Mouse (Mus musculus) lung, embryonic 16.5 days (tissue): ENCODE results near the gene Sumo1. TPM values are rescaled to one million over a fixed set of nuclear protein-coding genes. Genes with fewer than 3 reads are reported as not detected.

ENCODE experiments used
- ATAC-seq: fragments of 200-750 bp; cut with Nextera tagmentation; 2 replicates; pipeline ENCODE4 v1.8.0; 2017; ENCODE audit warnings: low read depth, mild to moderate bottlenecking, moderate library complexity
- H3K27ac ChIP-seq: fragments of 300-500 bp; sonication (generic); 2 replicates; pipeline ENCODE4 v1.5.1; 2014; ENCODE audit warnings: mild to moderate bottlenecking, control low read depth, low read length
- H3K27me3 ChIP-seq: fragments of 300-500 bp; sonication (generic); 2 replicates; pipeline ENCODE4 v1.6.1; 2014; ENCODE audit warnings: low read depth, low read length, mixed read lengths; ENCODE audit not compliant: control insufficient read depth, insufficient read depth
- H3K36me3 ChIP-seq: fragments of 300-500 bp; sonication (generic); 2 replicates; pipeline ENCODE4 v1.6.1; 2014; ENCODE audit warnings: low read length; ENCODE audit not compliant: control insufficient read depth, insufficient read depth
- H3K4me1 ChIP-seq: fragments of 300-500 bp; sonication (generic); replicated peaks from 2 replicates; pipeline ENCODE4 v1.6.1; 2014; ENCODE audit warnings: low read length, mixed read lengths; ENCODE audit not compliant: control insufficient read depth, insufficient read depth
- H3K4me2 ChIP-seq: fragments of 300-500 bp; sonication (generic); 2 replicates; pipeline ENCODE4 v1.6.1; 2014; ENCODE audit warnings: low read depth, low read length, control low read depth
- H3K4me3 ChIP-seq: fragments of 300-500 bp; sonication (generic); 2 replicates; pipeline ENCODE4 v1.5.1; 2014; ENCODE audit warnings: mild to moderate bottlenecking, low read length, control low read depth
- H3K9ac ChIP-seq: fragments of 300-500 bp; sonication (generic); 2 replicates; pipeline ENCODE4 v1.6.1; 2014; ENCODE audit warnings: low read length, control low read depth
- H3K9me3 ChIP-seq: fragments of 300-500 bp; sonication (generic); 2 replicates; pipeline ENCODE4 v1.6.1; 2016; ENCODE audit warnings: low read length; ENCODE audit not compliant: control insufficient read depth
- WGBS: fragments of 180-500 bp; shearing (Covaris S2); extraction: QIAGEN DNeasy Blood & Tissue Kit; methylation state at CpG from one replicate; pipeline ENCODE4 v1.1.7; 2014; 5-methylcytosine and 5-hydroxymethylcytosine counted together
- polyA plus RNA-seq: library from polyadenylated mRNA; unstranded; fragments of >200 nt; fragmentation: Nextera tagmentation; extraction: Ambion mirVana; gene quantifications from 2 replicates; pipeline ENCODE4 v1.2.1, GENCODE M21; 2015

The Sumo1 gene
- polyA plus RNA-seq, 1 experiment from 2014 or later: 366 TPM

GRCm38 (mm10) chr1:59573843-59574242 is 96.8 kb downstream of the Sumo1 start:
- H3K27me3 ChIP-seq: no peaks in the 10 kb centered on the region
- WGBS: 82% methylated on average over 3 of the region's 3 CpGs
- no peak overlapping the region for H3K9ac ChIP-seq
- ATAC-seq: no peak
- H3K36me3 ChIP-seq: no peaks in the 10 kb centered on the region
- H3K4me1 ChIP-seq: peaks cover 3% of the 10 kb centered on the region
- H3K27ac ChIP-seq: no peak overlapping the region
- no peaks in the 10 kb centered on the region for H3K9me3 ChIP-seq
- H3K4me2 ChIP-seq: no peak overlapping the region
- no peak overlapping the region for H3K4me3 ChIP-seq

- Histone ChIP-seq H3K27ac (no peak overlapping the region), H3K36me3 (no peaks in the 10 kb centered on the region)
- no peak for ATAC-seq
These were observed 99.1 kb downstream of the Sumo1 start for GRCm38 (mm10) chr1:59571502-59571901.

GRCm38 (mm10) chr1:59570767-59571166 is 99.9 kb downstream of the Sumo1 start:
- H3K4me3 ChIP-seq: no peak overlapping the region
- H3K27ac ChIP-seq: no peak overlapping the region
- H3K36me3 ChIP-seq: no peaks in the 10 kb centered on the region
- H3K9ac ChIP-seq: no peak overlapping the region
- no peaks in the 10 kb centered on the region for H3K9me3 ChIP-seq
- H3K4me1 ChIP-seq: peaks cover 2% of the 10 kb centered on the region; the same call in 1 of the 2 replicates
- no peaks in the 10 kb centered on the region for H3K27me3 ChIP-seq
- no peak overlapping the region for H3K4me2 ChIP-seq
- WGBS: 55% methylated on average over 4 of the region's 4 CpGs
- ATAC-seq: no peak

More at GRCm38 (mm10) chr1:59571502-59571901, 99.1 kb downstream of the Sumo1 start:
- H3K4me1 ChIP-seq: peaks cover 2% of the 10 kb centered on the region; the same call in 1 of the 2 replicates
- WGBS: 80% methylated on average over 3 of the region's 3 CpGs
- H3K4me2 ChIP-seq: no peak overlapping the region
- H3K27me3 ChIP-seq: no peaks in the 10 kb centered on the region
- no peak overlapping the region for H3K4me3 ChIP-seq
- no peaks in the 10 kb centered on the region for H3K9me3 ChIP-seq
- no peak overlapping the region for H3K9ac ChIP-seq

DNA sequence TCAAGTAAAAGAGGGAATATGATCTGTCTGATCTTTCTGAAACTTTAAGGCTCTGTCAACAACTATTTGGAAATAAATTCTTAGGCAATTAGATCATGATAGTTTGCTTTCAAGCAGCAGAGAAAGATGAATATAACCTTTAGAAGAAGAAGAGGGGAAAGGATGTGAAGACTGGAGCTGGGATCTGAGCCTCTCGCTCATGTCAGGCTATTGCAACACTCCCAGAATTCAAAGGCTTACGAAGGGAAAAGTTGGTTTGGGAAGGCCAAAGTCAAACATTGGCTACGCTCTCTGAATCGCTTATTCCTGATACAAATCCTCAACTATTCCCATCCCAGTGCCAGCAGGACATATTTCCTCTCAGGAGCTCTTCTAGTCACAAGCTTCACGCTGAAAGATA is 101.3 kb downstream of the Sumo1 start:
- Histone ChIP-seq H3K27ac (no peak overlapping the region), H3K4me1 (no peaks in the 10 kb centered on the region; the same call in 1 of the 2 replicates), H3K4me2 (no peak overlapping the region), H3K9ac (no peak overlapping the region), H3K27me3 (no peaks in the 10 kb centered on the region), H3K9me3 (no peaks in the 10 kb centered on the region), H3K4me3 (no peak overlapping the region), H3K36me3 (no peaks in the 10 kb centered on the region)
- 75% methylated on average over 5 of the region's 5 CpGs for WGBS
- ATAC-seq: no peak

DNA sequence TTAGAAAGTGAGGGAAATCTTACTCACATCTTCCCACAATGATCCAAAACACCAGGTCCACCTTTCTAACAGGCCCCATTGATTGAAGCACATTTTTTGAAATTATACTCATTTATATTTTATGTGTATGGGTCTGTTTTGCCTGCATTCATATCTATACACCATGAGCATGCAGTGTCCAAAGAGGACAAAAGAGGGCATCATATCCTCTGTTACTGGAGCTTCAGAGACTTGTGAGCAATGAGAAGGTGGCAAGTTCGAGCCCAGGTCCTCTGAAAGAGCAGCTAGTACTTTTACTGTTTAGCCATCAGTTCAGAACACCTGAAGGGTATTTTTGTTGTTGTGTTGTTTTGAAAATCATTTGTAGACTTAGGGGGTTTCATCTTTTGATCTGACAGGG is 102.4 kb downstream of the Sumo1 start:
- H3K4me3 ChIP-seq: no peak overlapping the region
- no peaks in the 10 kb centered on the region for H3K36me3 ChIP-seq
- H3K4me2 ChIP-seq: no peak overlapping the region
- 90% methylated on average over 1 of the region's 1 CpGs for WGBS
- H3K9ac ChIP-seq: no peak overlapping the region
- H3K9me3 ChIP-seq: no peaks in the 10 kb centered on the region; the same call in 1 of the 2 replicates
- H3K27ac ChIP-seq: no peak overlapping the region
- H3K27me3 ChIP-seq: no peaks in the 10 kb centered on the region
- H3K4me1 ChIP-seq: no peaks in the 10 kb centered on the region; the same call in 1 of the 2 replicates
- ATAC-seq: no peak

GRCm38 (mm10) chr1:59567521-59567920 is 103.1 kb downstream of the Sumo1 start:
- Histone ChIP-seq H3K4me2 (no peak overlapping the region), H3K27me3 (no peaks in the 10 kb centered on the region), H3K36me3 (no peaks in the 10 kb centered on the region), H3K27ac (no peak overlapping the region), H3K9me3 (peaks cover 3% of the 10 kb centered on the region; the same call in 1 of the 2 replicates), H3K4me1 (no peaks in the 10 kb centered on the region; the same call in 1 of the 2 replicates), H3K4me3 (no peak overlapping the region), H3K9ac (no peak overlapping the region)
- 82% methylated on average over 4 of the region's 4 CpGs for WGBS
- ATAC-seq: no peak

DNA sequence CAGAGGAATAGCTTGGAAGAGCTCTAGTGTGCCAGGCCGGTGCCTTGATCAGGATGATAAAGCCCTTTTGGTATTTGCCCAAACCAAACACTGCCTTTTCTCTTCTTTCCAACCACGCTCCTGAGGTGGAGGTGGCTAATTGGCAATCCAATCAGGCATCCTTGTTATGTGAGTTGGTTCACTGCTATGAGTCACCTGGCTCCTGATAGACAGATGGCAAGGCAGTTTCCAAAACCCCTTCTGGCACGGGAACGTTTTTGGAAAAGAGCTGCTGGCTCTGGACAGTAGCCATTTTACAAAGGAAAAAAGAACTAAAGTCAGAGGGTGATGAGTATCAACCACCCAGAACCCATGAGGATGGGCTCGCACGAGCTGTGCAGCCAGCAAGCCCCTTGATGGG is 103.7 kb downstream of the Sumo1 start:
- Histone ChIP-seq H3K4me3 (no peak overlapping the region), H3K27ac (no peak overlapping the region), H3K27me3 (no peaks in the 10 kb centered on the region), H3K9me3 (peaks cover 3% of the 10 kb centered on the region; the same call in 1 of the 2 replicates), H3K36me3 (no peaks in the 10 kb centered on the region), H3K4me2 (no peak overlapping the region), H3K9ac (no peak overlapping the region), H3K4me1 (no peaks in the 10 kb centered on the region; the same call in 1 of the 2 replicates)
- 53% methylated on average over 6 of the region's 6 CpGs for WGBS
- no peak for ATAC-seq

- Histone ChIP-seq H3K9me3 (peaks cover 3% of the 10 kb centered on the region; the same call in 1 of the 2 replicates), H3K27me3 (no peaks in the 10 kb centered on the region), H3K9ac (no peak overlapping the region), H3K4me2 (no peak overlapping the region), H3K4me3 (no peak overlapping the region), H3K27ac (no peak overlapping the region), H3K36me3 (no peaks in the 10 kb centered on the region), H3K4me1 (no peaks in the 10 kb centered on the region; the same call in 1 of the 2 replicates)
- ATAC-seq: no peak
- WGBS: 72% methylated on average over 7 of the region's 7 CpGs
These were observed 104.4 kb downstream of the Sumo1 start for GRCm38 (mm10) chr1:59566281-59566680.

DNA sequence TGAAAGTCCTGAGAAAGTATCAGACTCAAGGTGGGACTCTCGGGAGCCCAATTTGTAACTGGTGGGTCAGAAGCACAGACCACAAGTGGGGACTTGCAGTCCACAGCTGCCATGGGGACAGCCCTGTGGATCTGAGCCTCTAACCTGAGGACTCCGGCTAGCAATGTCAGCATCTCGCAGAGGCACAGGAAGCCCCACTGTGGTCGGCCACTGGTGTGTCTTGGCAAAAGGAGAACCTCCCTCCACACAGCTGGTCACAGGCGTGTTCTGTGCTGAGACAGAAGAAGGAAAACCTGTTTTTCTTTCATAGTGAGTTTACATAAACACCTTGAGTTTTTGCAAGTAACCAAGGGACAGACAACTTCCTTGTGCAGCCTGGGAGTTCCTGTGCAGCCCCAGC is 104.8 kb downstream of the Sumo1 start:
- H3K4me3 ChIP-seq: no peak overlapping the region
- no peaks in the 10 kb centered on the region for H3K27me3 ChIP-seq
- ATAC-seq: no peak
- no peak overlapping the region for H3K27ac ChIP-seq
- H3K4me2 ChIP-seq: no peak overlapping the region
- H3K36me3 ChIP-seq: no peaks in the 10 kb centered on the region
- no peaks in the 10 kb centered on the region; the same call in 1 of the 2 replicates for H3K4me1 ChIP-seq
- peaks cover 3% of the 10 kb centered on the region; the same call in 1 of the 2 replicates for H3K9me3 ChIP-seq
- 66% methylated on average over 5 of the region's 5 CpGs for WGBS
- H3K9ac ChIP-seq: no peak overlapping the region

DNA sequence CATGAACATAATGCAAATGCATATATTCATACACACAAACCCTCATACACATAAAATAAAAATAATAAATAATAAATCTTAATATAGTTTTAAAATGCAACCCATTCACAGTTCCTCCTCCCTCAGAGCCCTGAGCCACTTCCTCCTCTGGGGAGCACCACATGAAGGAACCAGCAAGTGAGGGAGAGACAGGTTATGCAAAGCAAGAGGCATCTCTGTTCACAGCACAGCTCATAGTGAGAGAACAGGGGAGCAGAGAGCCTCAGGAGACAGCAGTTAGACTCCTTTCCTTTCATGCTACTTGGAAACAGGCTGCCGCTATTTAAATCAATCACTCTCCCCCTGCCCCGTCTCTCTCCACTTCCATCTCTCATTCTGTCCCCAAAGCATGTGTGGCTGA is 107.1 kb downstream of the Sumo1 start:
- H3K27ac ChIP-seq: no peak overlapping the region
- no peaks in the 10 kb centered on the region for H3K36me3 ChIP-seq
- no peak overlapping the region for H3K9ac ChIP-seq
- peaks cover 3% of the 10 kb centered on the region; the same call in 1 of the 2 replicates for H3K9me3 ChIP-seq
- WGBS: 33% methylated on average over 2 of the region's 2 CpGs
- H3K4me1 ChIP-seq: no peaks in the 10 kb centered on the region; the same call in 1 of the 2 replicates
- H3K4me2 ChIP-seq: no peak overlapping the region
- ATAC-seq: no peak
- no peak overlapping the region for H3K4me3 ChIP-seq
- no peaks in the 10 kb centered on the region for H3K27me3 ChIP-seq
